Mouse (Mus musculus) bone marrow macrophage, adult 2 months (primary cell): ENCODE measurements at regions not wholly inside any gene's neighbourhood (a gene's known extent, or its start where the extent isn't known, plus 50 kb on each side); places are given as distances from the start of the nearest gene placed in this dataset.

Experiments used
- CTCF ChIP-seq: IDR thresholded peaks from 2 replicates; pipeline ENCODE4 v1.5.1; 2012; ENCODE audit warnings: low read depth, mild to moderate bottlenecking, low read length, moderate library complexity
- POLR2A ChIP-seq: IDR thresholded peaks from 2 replicates; pipeline ENCODE4 v1.6.1; 2012; ENCODE audit warnings: mild to moderate bottlenecking, low read depth, low read length, borderline replicate concordance

DNA sequence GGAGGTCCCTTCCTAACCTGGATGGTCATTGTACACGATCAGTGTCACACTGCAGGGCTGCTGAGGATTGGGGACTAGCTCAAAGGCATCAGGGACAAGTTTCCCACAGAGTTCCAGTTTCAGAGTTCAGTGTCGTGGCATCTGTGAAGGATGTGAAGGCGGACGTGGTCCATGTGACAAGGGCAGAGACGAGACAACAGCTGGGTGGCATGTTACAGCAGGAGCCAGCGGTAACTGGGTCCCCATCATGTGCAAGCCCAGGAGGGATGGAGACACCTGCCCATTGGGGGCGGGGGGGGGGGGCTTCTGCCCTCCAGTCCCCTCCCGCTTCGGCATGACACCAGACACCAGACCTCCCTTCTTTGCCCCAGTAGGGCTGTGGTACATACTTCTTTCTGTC is 241.6 kb downstream of the Opa1 start:
- no peak for TF ChIP-seq POLR2A
- no peak for TF ChIP-seq CTCF
